Mouse (Mus musculus): Measurements from ENCODE around the gene Rab11fip3.
A peak's percentile ranks its signal among the peaks of the same experiment; 100 is the strongest.
"Not testable (repeated sequence)": the region's sequence is repeated elsewhere in the genome, so short reads cannot be mapped to it uniquely, and the experiment has no call there.

Rab11fip3 gene

GRCm38 (mm10) chr17:26041111-26041802 lies 28.1 kb downstream of the Rab11fip3 start:
- DNase-seq (ENCODE audit: extremely low spot score, low spot score), result peak; percentile 59

DNA sequence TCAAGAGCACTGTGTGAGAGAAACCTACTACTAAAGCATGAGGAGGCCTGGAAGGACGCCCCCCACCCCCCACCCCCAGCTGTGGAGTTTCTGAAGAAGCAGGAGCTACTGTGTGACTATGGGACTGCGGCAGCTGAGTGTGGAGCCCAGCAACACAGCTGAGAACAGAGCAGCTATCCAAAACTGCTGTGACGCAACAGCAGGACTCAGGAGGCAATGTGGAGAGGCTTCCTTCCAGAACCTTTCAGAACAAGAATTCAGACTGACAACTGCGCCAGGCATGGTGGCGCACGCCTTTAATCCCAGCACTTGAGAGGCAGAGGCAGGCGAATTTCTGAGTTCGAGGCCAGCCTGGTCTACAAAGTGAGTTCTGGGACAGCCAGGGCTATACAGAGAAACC lies 28.6 kb downstream of the Rab11fip3 start:
- DNase-seq (ENCODE audit: extremely low spot score, low spot score), result not testable (repeated sequence)

DNA sequence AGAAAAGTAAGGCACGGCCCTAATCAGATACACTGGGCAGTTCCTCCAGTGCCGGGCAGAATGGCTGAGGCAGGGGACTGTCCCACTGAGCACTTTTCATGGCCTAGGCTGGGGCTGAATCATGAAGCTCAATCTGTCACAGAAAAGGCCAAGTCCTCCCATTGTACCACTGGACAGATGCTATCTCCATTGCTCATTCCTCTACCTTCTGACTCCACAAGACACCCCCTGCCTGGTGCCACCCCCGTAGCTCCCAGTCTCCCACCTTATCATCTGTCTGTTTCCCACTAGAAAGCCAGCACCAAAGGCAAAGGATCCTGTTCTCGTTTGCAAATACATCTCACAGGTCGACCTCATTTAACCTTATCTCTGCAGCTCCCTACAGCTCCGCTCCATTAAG lies 37.3 kb downstream of the Rab11fip3 start:
- DNase-seq (ENCODE audit: extremely low spot score, low spot score), result no peak

DNA sequence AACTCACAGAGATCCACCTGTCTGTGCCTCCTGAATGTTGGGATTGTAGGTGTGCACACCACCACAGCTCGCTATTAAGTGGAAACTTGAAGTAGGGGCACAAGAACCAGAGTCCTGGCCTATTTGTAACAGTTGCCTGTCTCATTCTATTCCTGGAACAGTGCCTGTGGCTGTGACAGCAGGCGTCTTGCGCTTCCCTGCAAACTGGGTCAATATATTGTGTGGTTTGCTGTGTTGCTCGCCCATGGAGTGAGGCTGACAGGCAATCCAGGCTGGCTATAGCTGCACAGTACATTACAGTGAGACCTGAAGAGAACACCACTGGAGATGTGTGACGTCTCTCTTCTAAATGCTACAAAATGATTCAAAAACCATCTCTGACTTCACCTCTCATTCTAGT lies 37.8 kb downstream of the Rab11fip3 start:
- no peak for DNase-seq (ENCODE audit: extremely low spot score, low spot score)

GRCm38 (mm10) chr17:26028261-26028660 lies 41.1 kb downstream of the Rab11fip3 start:
- no peak for DNase-seq (ENCODE audit: extremely low spot score, low spot score)

GRCm38 (mm10) chr17:26024674-26025073 lies 44.7 kb downstream of the Rab11fip3 start:
- no peak for DNase-seq (ENCODE audit: extremely low spot score, low spot score)

- DNase-seq (ENCODE audit: extremely low spot score, low spot score), result no peak
Observed at GRCm38 (mm10) chr17:26023966-26024365, 45.4 kb downstream of the Rab11fip3 start.

GRCm38 (mm10) chr17:26023181-26023580 lies 46.2 kb downstream of the Rab11fip3 start:
- DNase-seq (ENCODE audit: extremely low spot score, low spot score), result no peak

- no peak for DNase-seq (ENCODE audit: extremely low spot score, low spot score)
Observed at GRCm38 (mm10) chr17:26021728-26022341, 47.5 kb downstream of the Rab11fip3 start.

DNA sequence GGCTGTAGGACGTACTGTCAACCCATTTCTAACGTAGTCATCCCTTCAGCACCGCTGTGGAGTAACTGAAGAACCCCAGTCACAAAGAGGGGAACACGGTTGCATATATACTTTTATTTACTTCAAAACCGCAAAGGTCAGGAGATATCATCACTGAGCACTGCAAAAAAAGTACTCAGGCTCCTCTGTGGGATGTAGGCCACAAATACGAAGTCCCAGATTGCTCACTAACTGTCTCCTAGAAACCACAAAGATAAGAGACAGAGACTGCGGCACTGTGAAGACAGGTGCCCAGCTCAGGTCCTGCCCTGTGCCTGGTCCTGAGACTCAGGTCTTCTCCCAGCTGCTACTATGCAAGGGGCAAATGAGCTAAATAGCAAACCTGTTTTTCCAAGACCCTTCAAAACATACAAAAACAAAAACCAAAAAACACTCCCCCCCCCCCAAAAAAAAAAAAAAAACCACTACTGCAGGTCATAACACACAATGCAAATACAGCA lies 48.5 kb downstream of the Rab11fip3 start:
- DNase-seq (ENCODE audit: extremely low spot score, low spot score), result no peak

GRCm38 (mm10) chr17:26018388-26018787 lies 51.0 kb downstream of the Rab11fip3 start:
- no peak for DNase-seq (ENCODE audit: extremely low spot score, low spot score)

DNA sequence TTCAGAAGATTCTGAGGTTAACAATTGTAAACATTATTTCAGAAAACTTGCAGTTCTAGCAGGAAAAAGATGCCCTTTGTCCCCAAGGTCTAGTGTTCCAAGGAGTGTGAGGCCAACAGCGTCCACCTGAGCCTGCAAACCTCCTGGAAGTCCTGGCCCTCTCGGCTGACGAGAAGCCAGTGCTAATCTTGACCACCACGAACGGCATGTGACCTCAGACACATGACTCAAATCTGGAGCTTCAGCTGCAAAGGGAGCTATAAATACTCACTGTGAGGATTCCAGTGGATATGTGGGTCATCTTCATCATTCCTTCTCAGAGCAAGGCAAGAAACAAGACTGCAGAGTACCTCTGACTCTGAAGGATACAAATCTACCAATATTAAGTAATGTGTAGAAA lies 51.4 kb downstream of the Rab11fip3 start:
- no peak for DNase-seq (ENCODE audit: extremely low spot score, low spot score)

DNA sequence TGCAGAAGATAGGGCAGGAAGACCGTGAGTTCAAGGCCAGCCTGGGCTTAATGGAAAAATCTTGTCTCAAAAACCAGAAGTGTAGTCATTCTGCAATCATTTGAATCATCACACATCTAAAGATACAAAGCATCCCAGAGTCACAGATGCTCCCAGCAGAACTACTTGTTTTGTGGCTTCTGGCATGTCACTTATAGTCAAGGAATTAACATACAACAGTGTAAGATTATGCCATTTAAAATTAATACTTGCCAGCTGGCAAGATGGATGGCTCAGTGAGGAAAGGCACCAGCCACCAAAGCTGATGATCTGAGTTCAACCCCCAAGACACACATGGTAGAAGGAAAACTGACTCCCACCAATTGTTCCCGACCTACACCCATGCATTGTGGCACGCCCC lies 52.3 kb downstream of the Rab11fip3 start:
- no peak for DNase-seq (ENCODE audit: extremely low spot score, low spot score)

DNA sequence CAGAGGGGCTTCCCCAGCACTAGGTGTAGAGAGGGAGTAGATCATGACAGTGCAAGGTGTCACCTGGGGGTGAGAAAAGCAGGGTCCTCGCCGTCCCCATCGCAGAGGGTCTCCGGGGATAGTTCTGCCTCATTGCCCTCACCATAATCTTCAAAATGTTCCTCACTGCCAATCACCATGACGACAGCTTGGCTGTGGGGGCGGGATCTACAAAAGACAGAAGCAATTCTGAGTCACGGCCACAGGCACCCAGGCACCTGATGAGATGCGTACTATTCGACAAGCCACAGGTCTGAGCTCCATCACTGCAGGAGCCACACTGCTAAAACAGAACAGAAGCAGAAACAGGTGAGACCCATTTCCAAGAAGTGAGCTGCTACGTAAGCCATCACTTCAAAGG lies 55.6 kb downstream of the Rab11fip3 start:
- DNase-seq (ENCODE audit: extremely low spot score, low spot score), result no peak

DNA sequence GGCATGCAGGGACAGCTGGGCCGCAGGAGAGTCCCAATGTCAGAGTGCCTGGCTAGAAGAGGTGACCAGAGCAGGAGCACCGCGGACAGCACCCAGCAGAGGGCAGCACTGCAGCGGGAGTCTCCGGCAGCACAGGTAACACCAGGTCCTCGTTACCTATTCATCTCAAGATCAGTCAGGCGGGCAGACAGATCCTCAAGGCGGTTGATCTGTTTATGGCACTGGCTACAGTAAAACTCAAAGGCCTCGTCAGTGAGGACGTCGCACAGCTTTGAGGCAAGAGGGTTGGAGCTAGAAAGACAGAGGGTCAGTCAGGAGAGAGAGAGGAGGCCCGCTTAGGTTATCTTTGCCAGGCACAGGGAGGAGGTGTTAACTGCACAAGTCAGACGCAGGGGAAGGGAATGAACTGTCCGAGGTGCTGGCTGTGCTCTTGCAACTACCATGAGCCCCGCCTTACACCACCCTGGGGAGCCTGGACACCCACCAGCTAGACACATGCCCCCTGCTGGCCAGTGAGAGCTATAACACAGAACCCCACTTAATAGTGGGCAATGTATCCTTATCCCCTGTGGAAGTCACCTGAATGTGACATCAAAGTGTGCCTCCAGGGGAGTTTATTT lies 57.4 kb downstream of the Rab11fip3 start:
- peak; percentile 69 for DNase-seq (ENCODE audit: extremely low spot score, low spot score)

- DNase-seq (ENCODE audit: extremely low spot score, low spot score), result peak; percentile 81
Observed at GRCm38 (mm10) chr17:26009540-26009939, 59.8 kb downstream of the Rab11fip3 start.

- DNase-seq (ENCODE audit: extremely low spot score, low spot score), result no peak
Observed at GRCm38 (mm10) chr17:26008787-26009186, 60.6 kb downstream of the Rab11fip3 start.

GRCm38 (mm10) chr17:26008331-26008730 lies 61.0 kb downstream of the Rab11fip3 start:
- DNase-seq (ENCODE audit: extremely low spot score, low spot score), result no peak

- DNase-seq (ENCODE audit: extremely low spot score, low spot score), result no peak
Observed at GRCm38 (mm10) chr17:26007646-26008045, 61.7 kb downstream of the Rab11fip3 start.

- no peak for DNase-seq (ENCODE audit: extremely low spot score, low spot score)
Observed at GRCm38 (mm10) chr17:26005731-26006450, 63.5 kb downstream of the Rab11fip3 start.

DNA sequence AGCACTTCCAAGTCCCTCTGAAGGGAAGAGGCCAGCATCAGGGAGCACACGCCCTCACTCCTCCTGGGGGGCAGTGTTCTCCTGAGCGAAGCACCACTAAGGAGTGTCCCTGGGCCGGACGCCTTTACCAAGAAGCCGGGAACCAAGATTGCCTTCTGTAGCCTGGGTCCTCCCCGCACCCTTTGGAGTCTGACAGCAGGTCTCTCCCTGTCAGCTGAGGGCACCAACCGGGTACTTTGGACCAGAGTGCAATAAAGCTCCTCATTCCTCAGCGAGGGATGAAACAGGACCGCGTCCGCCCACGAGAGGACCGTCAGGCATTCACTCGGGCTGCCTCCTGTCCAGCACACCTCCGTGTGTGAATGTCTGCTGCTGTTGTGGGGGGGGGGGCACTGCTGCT lies 64.6 kb downstream of the Rab11fip3 start:
- no peak for DNase-seq (ENCODE audit: extremely low spot score, low spot score)

DNA sequence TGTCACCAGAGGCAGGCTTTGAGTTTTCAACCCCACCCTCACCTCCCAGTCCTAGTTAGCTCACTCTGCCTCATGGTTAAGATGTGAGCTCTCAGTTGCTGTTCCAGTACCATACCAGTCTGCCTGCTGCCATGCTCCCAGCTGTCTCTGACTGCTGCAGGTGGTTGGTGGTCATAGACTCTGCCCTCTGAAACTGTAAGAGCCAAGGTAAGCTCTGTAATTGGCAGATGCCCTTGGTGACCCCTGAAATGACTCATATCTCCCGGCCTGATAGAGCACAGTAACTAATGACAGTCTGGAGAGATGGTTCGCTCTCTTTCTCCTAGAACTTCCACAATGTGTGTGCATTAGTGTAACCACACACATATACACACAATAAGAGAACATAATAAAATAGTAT lies 65.5 kb downstream of the Rab11fip3 start:
- DNase-seq (ENCODE audit: extremely low spot score, low spot score), result no peak
